Mouse (Mus musculus) ES-Bruce4 (cell line): ENCODE data around the gene Scp2. TPM values are rescaled to one million over a fixed set of nuclear protein-coding genes. Genes with fewer than 3 reads are reported as not detected.

Experiments used
- H3K27ac ChIP-seq: 2 replicates; pipeline ENCODE4 v1.5.1; 2012; ENCODE audit warnings: low read length, inconsistent platforms; ENCODE audit not compliant: insufficient read depth
- H3K27me3 ChIP-seq: 2 replicates; pipeline ENCODE4 v1.6.1; 2012; ENCODE audit warnings: mild to moderate bottlenecking, low read length, inconsistent platforms; ENCODE audit not compliant: control insufficient read depth, poor library complexity, insufficient read depth, severe bottlenecking
- H3K36me3 ChIP-seq: 2 replicates; pipeline ENCODE4 v1.6.1; 2012; ENCODE audit warnings: inconsistent platforms, mild to moderate bottlenecking, low read length, moderate library complexity; ENCODE audit not compliant: control insufficient read depth, poor library complexity, insufficient read depth, severe bottlenecking
- H3K4me1 ChIP-seq: one replicate; pipeline ENCODE4 v1.8.1; 2011; ENCODE audit warnings: low read length; ENCODE audit not compliant: control insufficient read depth, insufficient read depth
- H3K4me3 ChIP-seq: 2 replicates; pipeline ENCODE4 v1.5.1; 2011; ENCODE audit warnings: low read depth, mild to moderate bottlenecking, low read length
- H3K9ac ChIP-seq: 2 replicates; pipeline ENCODE4 v1.6.1; 2012; ENCODE audit warnings: low read depth, mild to moderate bottlenecking, inconsistent platforms; ENCODE audit not compliant: poor library complexity, severe bottlenecking
- H3K9me3 ChIP-seq: replicated peaks from 2 replicates; pipeline ENCODE4 v1.6.1; 2012; ENCODE audit warnings: mild to moderate bottlenecking, low read length, inconsistent platforms; ENCODE audit not compliant: control insufficient read depth, poor library complexity, insufficient read depth, severe bottlenecking
- CTCF ChIP-seq: IDR thresholded peaks from one replicate; pipeline ENCODE4 v1.8.1; 2011; ENCODE audit warnings: low read depth, low read length
- EP300 ChIP-seq: IDR thresholded peaks from 2 replicates; pipeline ENCODE4 v1.6.1; 2011; ENCODE audit warnings: low read depth, low read length; ENCODE audit not compliant: insufficient read depth
- POLR2A ChIP-seq: IDR thresholded peaks from one replicate; pipeline ENCODE4 v1.8.1; 2011; ENCODE audit warnings: low read length; ENCODE audit not compliant: insufficient read depth
- polyA plus RNA-seq: library from polyadenylated mRNA; stranded (reverse); fragments of >200 nt; gene quantifications from 2 replicates; pipeline ENCODE4 v1.2.4, GENCODE M21; 2011; ENCODE audit warnings: low read depth; ENCODE audit not compliant: missing spikeins, insufficient read depth, insufficient read length

Gene Scp2
- polyA plus RNA-seq, 1 experiment, result 54.4 TPM

DNA sequence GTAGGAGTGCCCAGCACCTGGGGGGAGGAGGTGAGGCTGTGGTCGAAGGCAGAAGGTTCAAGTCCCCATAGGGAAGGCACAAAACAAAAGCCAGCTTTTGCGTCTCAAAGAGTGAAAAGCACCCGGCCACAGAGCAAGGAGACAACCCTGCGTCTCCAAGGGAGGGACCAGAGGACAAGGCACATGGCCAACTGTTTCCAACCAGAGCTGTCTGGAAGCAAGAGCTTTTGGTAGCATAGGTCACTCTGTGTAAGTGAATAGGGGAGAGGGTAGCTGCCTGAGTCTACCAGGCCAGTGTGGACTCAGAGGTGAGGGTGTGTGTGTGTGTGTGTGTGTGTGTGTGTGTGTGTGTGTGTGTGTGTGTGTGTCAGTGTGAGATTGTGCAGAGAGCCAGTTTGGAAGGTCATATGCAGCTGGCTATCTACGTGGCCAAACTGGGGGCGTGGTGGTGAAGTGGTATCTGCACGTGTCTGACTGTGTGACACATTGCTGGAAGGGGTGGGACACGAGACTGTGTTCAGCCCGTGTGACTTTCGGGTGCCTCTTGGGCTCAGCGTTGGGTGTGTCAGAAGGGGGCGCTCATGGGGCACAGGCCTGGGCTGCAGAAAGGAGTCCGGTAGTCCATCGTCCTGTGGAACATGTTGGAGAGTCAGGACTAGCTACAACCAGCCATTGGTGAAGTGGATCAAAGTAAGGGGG is 129.6 kb downstream of the Scp2 start:
- Histone ChIP-seq H3K9me3 (no peaks in the 10 kb centered on the region), H3K9ac (no peak overlapping the region), H3K27me3 (no peaks in the 10 kb centered on the region), H3K36me3 (no peaks in the 10 kb centered on the region), H3K27ac (no peak overlapping the region), H3K4me1 (peaks cover 2% of the 10 kb centered on the region), H3K4me3 (no peak overlapping the region)
- TF ChIP-seq EP300, result no peak
- no peak for TF ChIP-seq POLR2A
- TF ChIP-seq CTCF, result peak; percentile 73

- no peak for TF ChIP-seq CTCF
- no peak for TF ChIP-seq EP300
- no peak for TF ChIP-seq POLR2A
- Histone ChIP-seq H3K27ac (no peak overlapping the region), H3K9ac (no peak overlapping the region), H3K9me3 (no peaks in the 10 kb centered on the region), H3K27me3 (no peaks in the 10 kb centered on the region), H3K4me3 (no peak overlapping the region), H3K36me3 (no peaks in the 10 kb centered on the region), H3K4me1 (peaks cover 2% of the 10 kb centered on the region)
Measured at GRCm38 (mm10) chr4:108014466-108014865, 130.3 kb downstream of the Scp2 start.

DNA sequence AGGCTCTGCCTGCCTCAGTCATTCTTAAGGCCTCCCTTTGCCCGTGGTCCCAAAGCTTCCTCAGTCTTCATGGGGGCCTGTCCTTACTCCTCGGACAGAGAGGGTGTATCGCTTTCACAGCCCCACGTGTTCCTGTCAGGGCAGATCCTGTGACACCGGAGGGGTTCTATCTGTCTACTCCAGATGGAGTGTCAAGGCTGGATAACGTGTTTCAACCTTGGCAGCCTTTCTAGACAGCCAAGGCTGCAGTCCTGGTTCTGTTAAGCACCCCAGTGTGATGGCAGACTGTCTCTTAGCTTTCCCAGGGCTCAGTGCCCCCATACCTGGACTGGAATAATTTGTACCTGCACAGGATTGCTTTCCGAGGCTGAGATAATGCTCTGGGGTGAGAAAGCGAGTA is 136.3 kb downstream of the Scp2 start:
- TF ChIP-seq POLR2A (no peak), CTCF (no peak), EP300 (no peak)
- no peak overlapping the region for H3K9ac ChIP-seq
- no peaks in the 10 kb centered on the region for H3K9me3 ChIP-seq

DNA sequence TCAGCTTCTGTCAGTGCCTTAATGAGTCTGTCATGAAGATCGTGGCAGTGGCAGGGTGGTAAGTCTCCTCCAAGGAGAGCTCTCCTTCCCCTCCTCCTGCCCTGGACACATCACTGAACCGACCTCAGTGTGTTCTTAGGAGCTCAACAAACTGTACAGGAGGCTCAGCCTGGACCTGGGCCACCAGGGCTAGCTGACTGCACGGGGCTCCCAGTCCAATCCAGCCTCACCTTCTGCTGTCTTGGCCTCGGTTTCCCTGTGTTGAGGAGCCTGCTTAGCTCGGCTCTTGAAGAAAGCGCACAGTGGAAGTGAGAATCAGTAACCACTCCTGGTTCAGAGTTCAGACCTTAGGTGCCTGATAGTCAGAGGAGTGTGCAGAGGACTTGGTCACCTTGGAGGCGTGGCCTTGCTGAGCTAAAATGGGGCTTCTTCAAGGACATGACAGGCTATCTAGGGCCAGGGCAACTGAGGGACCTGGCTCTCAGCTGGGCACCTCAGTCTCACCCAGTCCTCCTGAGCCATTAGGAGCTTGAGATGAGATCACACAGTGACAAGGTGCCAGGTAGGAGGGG is 137.2 kb downstream of the Scp2 start:
- Histone ChIP-seq H3K9ac (no peak overlapping the region), H3K36me3 (no peaks in the 10 kb centered on the region), H3K4me3 (no peak overlapping the region), H3K27ac (no peak overlapping the region), H3K4me1 (no peaks in the 10 kb centered on the region), H3K27me3 (no peaks in the 10 kb centered on the region), H3K9me3 (no peaks in the 10 kb centered on the region)
- TF ChIP-seq CTCF (no peak), POLR2A (no peak), EP300 (no peak)

More for the DNA sequence above, 136.3 kb downstream of the Scp2 start:
- Histone ChIP-seq H3K36me3 (no peaks in the 10 kb centered on the region), H3K4me1 (no peaks in the 10 kb centered on the region), H3K4me3 (no peak overlapping the region), H3K27ac (no peak overlapping the region), H3K27me3 (no peaks in the 10 kb centered on the region)

DNA sequence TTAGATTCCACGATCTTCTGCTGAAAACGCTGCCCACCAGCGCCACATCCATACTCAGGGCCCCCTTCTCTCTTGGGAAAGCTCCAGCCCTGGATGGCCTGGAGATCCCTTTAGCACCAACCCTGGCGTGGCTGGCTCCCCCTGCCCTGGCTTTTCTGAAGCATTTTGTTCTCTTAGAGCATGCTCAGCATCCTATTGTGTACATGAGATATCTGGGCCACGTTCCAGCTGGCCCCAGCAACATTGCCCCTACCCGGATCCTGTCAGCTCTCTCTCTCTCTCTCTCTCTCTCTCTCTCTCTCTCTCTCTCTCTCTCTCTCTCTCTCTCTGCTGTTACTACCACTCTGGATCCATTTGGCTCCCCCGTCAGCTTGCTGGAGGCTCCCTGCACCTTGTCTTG is 139.5 kb downstream of the Scp2 start:
- H3K4me1 ChIP-seq, result no peaks in the 10 kb centered on the region
- H3K9ac ChIP-seq, result no peak overlapping the region
- H3K36me3 ChIP-seq, result no peaks in the 10 kb centered on the region
- no peak for TF ChIP-seq POLR2A
- no peak for TF ChIP-seq CTCF
- TF ChIP-seq EP300, result no peak
- H3K9me3 ChIP-seq, result no peaks in the 10 kb centered on the region
- H3K4me3 ChIP-seq, result no peak overlapping the region
- no peaks in the 10 kb centered on the region for H3K27me3 ChIP-seq
- no peak overlapping the region for H3K27ac ChIP-seq

DNA sequence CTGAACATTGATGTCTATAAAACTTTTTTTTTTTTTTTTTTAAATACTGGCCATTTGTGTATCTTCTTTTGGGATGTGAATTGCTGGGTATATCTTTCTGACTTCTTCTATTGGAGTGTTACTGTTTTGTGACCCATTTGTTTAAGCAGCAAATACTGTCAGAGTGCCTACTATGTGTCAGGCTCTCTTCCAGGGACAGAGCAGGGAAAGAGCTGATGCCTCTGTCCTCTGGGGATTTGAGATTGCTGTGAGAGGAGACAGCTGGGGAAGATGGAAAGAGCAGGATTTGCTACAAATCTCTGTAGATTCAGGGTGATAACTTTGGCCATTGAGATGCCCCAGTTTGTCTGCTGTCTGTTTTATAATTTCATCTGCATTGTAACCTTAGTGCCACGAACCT is 145.4 kb downstream of the Scp2 start:
- Histone ChIP-seq H3K4me3 (no peak overlapping the region), H3K9ac (no peak overlapping the region), H3K4me1 (no peaks in the 10 kb centered on the region), H3K9me3 (no peaks in the 10 kb centered on the region), H3K27me3 (no peaks in the 10 kb centered on the region), H3K36me3 (no peaks in the 10 kb centered on the region), H3K27ac (no peak overlapping the region)
- TF ChIP-seq CTCF, result no peak
- TF ChIP-seq EP300, result no peak
- TF ChIP-seq POLR2A, result no peak
